Mouse (Mus musculus) effector memory CD4-positive, alpha-beta T cell, adult 7 months (primary cell): Measurements from ENCODE around the gene Rpl28. TPM values are rescaled to one million over a fixed set of nuclear protein-coding genes. Genes with fewer than 3 reads are reported as not detected.

Source experiments
- polyA plus RNA-seq: library from polyadenylated mRNA; unstranded; fragments of 100-300 nt; shearing (Covaris generic); gene quantifications from one replicate; pipeline ENCODE4 v1.2.1, GENCODE M21; 2017

The Rpl28 gene
- 215 TPM for polyA plus RNA-seq

DNA sequence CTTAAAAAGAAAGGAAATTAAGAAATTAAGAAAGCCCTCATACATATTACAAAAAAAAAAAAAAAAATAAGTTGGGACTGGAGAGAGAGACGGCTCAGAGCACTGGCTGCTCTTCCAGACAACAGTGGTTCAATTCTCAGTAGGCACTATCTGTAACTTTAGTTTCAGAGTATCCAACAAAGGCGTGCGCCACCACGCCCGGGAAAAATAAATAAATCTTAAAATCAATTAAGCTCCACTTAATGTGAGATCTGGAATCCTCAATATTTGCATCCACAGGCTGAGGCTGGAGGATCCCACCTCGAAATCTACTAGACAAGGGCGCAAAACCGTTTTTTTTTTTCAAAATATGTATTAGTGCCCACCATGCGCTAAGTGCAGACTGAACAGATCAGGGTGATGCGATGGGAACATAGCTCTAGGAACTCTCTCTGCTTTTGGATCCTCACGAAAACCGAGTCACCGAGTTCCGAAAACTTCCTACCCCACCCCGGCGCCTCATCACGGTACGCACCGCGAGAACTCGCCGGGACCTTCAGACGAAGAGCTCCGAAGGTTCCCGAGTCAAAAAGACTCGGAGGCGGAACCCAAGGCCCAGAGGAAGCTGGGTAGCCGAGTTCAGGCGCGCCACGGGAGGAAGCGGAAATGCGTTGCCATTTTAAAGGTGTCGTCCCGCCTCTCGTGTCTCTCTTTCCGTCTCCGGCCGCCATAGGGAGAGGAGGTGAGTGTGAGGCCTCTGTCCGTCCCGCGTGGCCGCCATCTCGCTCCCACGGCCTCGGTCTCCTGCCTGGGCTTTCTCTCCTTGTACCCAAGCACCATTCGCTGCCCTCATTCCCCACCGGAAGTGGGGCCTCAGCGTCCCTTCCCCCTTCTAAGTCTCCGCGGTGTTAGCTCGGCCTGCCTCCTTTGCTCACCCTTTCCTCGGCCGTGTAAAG, at the start of gene Rpl28:
TSS of gene Rpl28 (plus strand) at position 597 of the 935 bp plus-strand sequence.

DNA sequence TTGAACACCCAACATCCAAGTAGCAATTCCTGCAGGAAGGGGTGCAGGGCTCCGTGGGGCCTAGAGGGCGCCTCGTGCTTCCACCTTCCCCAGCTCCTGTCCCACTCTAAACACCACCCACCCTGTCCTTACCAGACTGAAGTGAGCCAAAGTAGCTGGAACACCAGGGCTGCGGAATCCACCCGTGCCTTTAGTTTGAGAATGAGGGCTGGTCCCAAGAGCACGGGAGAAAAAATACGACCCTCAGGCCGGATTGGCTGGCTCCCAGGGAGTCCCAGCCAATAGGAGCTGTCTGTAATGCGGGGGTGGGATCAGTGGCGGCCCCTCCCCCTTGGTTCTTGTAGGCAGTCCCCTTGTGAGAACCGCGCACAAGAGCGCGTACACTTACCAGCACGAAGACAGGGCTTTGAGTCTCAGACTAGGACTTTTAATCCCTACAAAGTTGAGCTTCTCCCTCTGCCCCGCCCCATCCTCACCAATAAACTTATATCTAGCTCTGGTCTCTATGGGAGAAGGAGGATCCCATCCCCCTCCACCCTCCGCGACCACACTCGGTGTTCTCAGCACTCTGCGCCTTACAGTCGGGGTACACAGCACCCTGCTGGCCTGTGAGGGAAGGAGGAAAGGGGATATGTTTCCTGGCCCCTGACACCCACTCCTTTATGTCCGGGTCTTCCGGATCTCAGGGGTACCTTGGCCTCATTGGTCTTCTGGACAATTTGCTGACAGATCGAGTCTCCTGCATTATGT, 39.7 kb upstream of the Rpl28 start, which contains the start of gene Cox6b2:
TSS of gene Cox6b2 (minus strand) at position 274 of the 750 bp plus-strand sequence.

GRCm38 (mm10) chr7:4771202-4771601, 21.5 kb upstream of the Rpl28 start, which contains the start of gene Fam71e2:
Fam71e2 (minus strand) TSS chr7:4771302.

DNA sequence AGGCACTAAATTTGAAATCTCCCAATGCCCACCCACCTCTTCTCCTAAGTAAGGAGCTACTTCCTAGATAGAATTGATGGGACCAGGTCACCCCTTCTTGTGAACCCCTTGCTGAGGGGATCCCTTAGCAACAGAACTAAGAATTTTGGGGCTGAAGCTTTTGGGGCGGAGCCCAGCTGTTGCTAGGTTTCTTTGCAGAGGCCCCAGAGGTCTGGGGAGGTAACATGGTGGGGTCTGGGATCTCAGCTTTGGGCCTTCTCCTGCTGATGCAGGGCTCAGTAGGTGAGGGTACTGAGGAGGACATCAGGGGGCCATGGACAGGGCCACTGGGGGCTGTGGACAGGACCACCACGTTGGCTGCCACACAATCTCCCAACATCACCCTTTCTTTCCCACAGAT, 9.9 kb upstream of the Rpl28 start, which contains the start of the genes Il11 and Tmem190:
TSS of gene Il11 (minus strand) at position 101 of the 400 bp plus-strand sequence.
TSS of gene Tmem190 (plus strand) at position 179 of the 400 bp plus-strand sequence.

GRCm38 (mm10) chr7:4789436-4789935, 3.2 kb upstream of the Rpl28 start, which contains the start of gene Tmem238:
Tmem238 (minus strand) TSS chr7:4789656.

DNA sequence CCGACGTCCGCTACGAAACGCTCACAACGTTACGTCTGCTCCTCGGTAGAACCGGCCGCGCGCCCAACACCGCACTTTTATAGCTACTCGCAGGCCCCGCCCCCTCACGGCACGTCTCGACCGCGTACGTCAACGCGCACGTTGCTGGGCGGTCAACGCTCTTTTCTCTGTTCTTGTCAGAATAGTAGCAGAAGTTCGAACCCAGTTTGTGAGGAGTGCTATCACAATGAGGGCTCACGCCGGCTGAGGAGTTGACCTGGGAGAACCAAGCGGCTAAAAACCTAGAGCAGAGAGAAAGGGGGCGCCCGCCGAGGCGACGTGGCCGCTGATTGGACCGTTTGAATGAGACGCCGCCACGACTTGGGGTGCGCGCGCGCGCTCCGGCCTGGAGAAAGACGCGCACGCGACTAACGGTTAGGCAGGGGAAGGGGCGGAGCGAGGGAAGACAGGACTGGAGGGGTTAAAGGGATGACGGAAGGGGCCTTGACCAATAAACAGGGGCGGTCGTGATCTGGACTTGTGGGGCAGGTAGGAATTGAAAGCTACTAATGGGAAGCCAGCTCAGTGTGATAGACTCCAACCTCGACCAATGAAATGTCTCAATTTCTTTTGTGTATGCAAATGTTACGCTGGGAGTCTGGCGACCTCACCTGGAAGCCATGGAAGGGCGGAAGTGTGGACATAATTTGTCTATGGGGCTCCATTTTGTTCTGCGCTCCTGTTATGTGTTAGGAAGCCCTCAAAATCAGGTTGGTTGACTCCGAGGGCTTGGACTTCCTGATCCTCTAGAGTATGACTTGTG, 19.8 kb downstream of the Rpl28 start, which contains the start of gene Ube2s:
TSS of gene Ube2s (minus strand) at position 288 of the 802 bp plus-strand sequence.

GRCm38 (mm10) chr7:4844245-4844916, 51.7 kb downstream of the Rpl28 start, which contains the start of gene Shisa7:
Shisa7 (minus strand) TSS chr7:4844696.

Other genes starting within 250 kb of the Rpl28 start
- 1.0 TPM for gene Syt5, start 245.3 kb upstream of the Rpl28 start, polyA plus RNA-seq
- gene Ptprh, start 188.8 kb upstream of the Rpl28 start, polyA plus RNA-seq = not detected
- gene Tmem86b, start 161.5 kb upstream of the Rpl28 start, polyA plus RNA-seq = 11.7 TPM
- 243 TPM for gene Ppp6r1, start 133.9 kb upstream of the Rpl28 start, polyA plus RNA-seq
- 62.4 TPM for gene Hspbp1, start 107.8 kb upstream of the Rpl28 start, polyA plus RNA-seq
- gene Brsk1, start 102.3 kb upstream of the Rpl28 start, polyA plus RNA-seq = not detected
- gene Tmem150b, start 67.6 kb upstream of the Rpl28 start, polyA plus RNA-seq = not detected
- gene Kmt5c, start 52.8 kb upstream of the Rpl28 start, polyA plus RNA-seq = 29.2 TPM
- gene Cox6b2, start 39.8 kb upstream of the Rpl28 start, polyA plus RNA-seq = not detected
- not detected for gene Fam71e2, start 21.6 kb upstream of the Rpl28 start, polyA plus RNA-seq
- 0.67 TPM for gene Il11, start 10.0 kb upstream of the Rpl28 start, polyA plus RNA-seq
- not detected for gene Tmem190, start 9.9 kb upstream of the Rpl28 start, polyA plus RNA-seq
- 8.3 TPM for gene Tmem238, start 3.2 kb upstream of the Rpl28 start, polyA plus RNA-seq
- gene Ube2s, start 19.7 kb downstream of the Rpl28 start, polyA plus RNA-seq = 275 TPM
- gene Shisa7, start 51.8 kb downstream of the Rpl28 start, polyA plus RNA-seq = not detected
- gene Isoc2b, start 77.4 kb downstream of the Rpl28 start, polyA plus RNA-seq = 6.2 TPM
- 0.33 TPM for gene Isoc2a, start 84.3 kb downstream of the Rpl28 start, polyA plus RNA-seq
- not detected for gene Gm36210, start 113.6 kb downstream of the Rpl28 start, polyA plus RNA-seq
- gene Zfp628, start 122.3 kb downstream of the Rpl28 start, polyA plus RNA-seq = 2.3 TPM
- not detected for gene Nat14, start 129.2 kb downstream of the Rpl28 start, polyA plus RNA-seq
- gene Ssc5d, start 132.9 kb downstream of the Rpl28 start, polyA plus RNA-seq = not detected
- gene Sbk2, start 171.5 kb downstream of the Rpl28 start, polyA plus RNA-seq = not detected
- gene Sbk3, start 178.3 kb downstream of the Rpl28 start, polyA plus RNA-seq = not detected
- 20.4 TPM for gene Zfp579, start 203.3 kb downstream of the Rpl28 start, polyA plus RNA-seq
- 17.9 TPM for gene Zfp524, start 221.5 kb downstream of the Rpl28 start, polyA plus RNA-seq
- gene Fiz1, start 221.8 kb downstream of the Rpl28 start, polyA plus RNA-seq = 48.5 TPM
- gene Gm44973, start 222.6 kb downstream of the Rpl28 start, polyA plus RNA-seq = 5.2 TPM
- gene Zfp865, start 227.5 kb downstream of the Rpl28 start, polyA plus RNA-seq = 6.4 TPM
- gene Ccdc106, start 227.7 kb downstream of the Rpl28 start, polyA plus RNA-seq = not detected
- 0.62 TPM for gene 4632433K11Rik, start 241.2 kb downstream of the Rpl28 start, polyA plus RNA-seq
- 2.7 TPM for gene Zfp784, start 245.6 kb downstream of the Rpl28 start, polyA plus RNA-seq